Mouse (Mus musculus): ENCODE measurements around the gene Vrk1. TPM values are rescaled to one million over a fixed set of nuclear protein-coding genes. Genes with fewer than 3 reads are reported as not detected.
A peak's percentile ranks its signal among the peaks of the same experiment; 100 is the strongest.

Vrk1 gene
- 10 to 100 TPM; 19.4 to 24.9 (median 20.6) TPM for total RNA-seq (2022)

- peak; percentile 84 to 98 for DNase-seq (ENCODE audit: low spot score in 2 of 2)
Observed at GRCm38 (mm10) chr12:106010065-106010915, at the start of gene Vrk1. Gene Vrk1 (plus strand): TSS chr12:106010228.

- DNase-seq (ENCODE audit: low spot score in 2 of 2) = peak; percentile 48 to 73
Observed at GRCm38 (mm10) chr12:105960592-105961330, 49.3 kb upstream of the Vrk1 start.

GRCm38 (mm10) chr12:105961667-105962066 is 48.4 kb upstream of the Vrk1 start:
- no peak for DNase-seq (ENCODE audit: low spot score in 2 of 2)

GRCm38 (mm10) chr12:105962103-105963011 is 47.7 kb upstream of the Vrk1 start:
- DNase-seq (ENCODE audit: low spot score in 2 of 2) = peak; percentile 72 to 83

- no peak for DNase-seq (ENCODE audit: low spot score in 2 of 2)
Observed at GRCm38 (mm10) chr12:105963012-105963572, 46.9 kb upstream of the Vrk1 start.

GRCm38 (mm10) chr12:105966887-105967637 is 43.0 kb upstream of the Vrk1 start:
- no peak for DNase-seq (ENCODE audit: low spot score in 2 of 2)

GRCm38 (mm10) chr12:105967806-105968205 is 42.2 kb upstream of the Vrk1 start:
- no peak for DNase-seq (ENCODE audit: low spot score in 2 of 2)

- DNase-seq (ENCODE audit: low spot score in 2 of 2) = no peak
Observed at GRCm38 (mm10) chr12:105971182-105971581, 38.8 kb upstream of the Vrk1 start.

GRCm38 (mm10) chr12:105972673-105973072 is 37.4 kb upstream of the Vrk1 start:
- DNase-seq (ENCODE audit: low spot score in 2 of 2) = no peak

- no peak for DNase-seq (ENCODE audit: low spot score in 2 of 2)
Observed at GRCm38 (mm10) chr12:105973691-105974090, 36.3 kb upstream of the Vrk1 start.

GRCm38 (mm10) chr12:105974107-105974506 is 35.9 kb upstream of the Vrk1 start:
- DNase-seq (ENCODE audit: low spot score in 2 of 2) = no peak

- no peak for DNase-seq (ENCODE audit: low spot score in 2 of 2)
Observed at GRCm38 (mm10) chr12:105981121-105981973, 28.7 kb upstream of the Vrk1 start.

- no peak for DNase-seq (ENCODE audit: low spot score in 2 of 2)
Observed at GRCm38 (mm10) chr12:105981974-105982305, 28.1 kb upstream of the Vrk1 start.

GRCm38 (mm10) chr12:105982598-105982997 is 27.4 kb upstream of the Vrk1 start:
- peak in 1 of 2 experiments; percentile 76 for DNase-seq (ENCODE audit: low spot score in 2 of 2)

GRCm38 (mm10) chr12:105983499-105983898 is 26.5 kb upstream of the Vrk1 start:
- DNase-seq (ENCODE audit: low spot score in 2 of 2) = no peak

- DNase-seq (ENCODE audit: low spot score in 2 of 2) = no peak
Observed at GRCm38 (mm10) chr12:105988434-105988833, 21.6 kb upstream of the Vrk1 start.

GRCm38 (mm10) chr12:105992756-105993155 is 17.3 kb upstream of the Vrk1 start:
- DNase-seq (ENCODE audit: low spot score in 2 of 2) = no peak

GRCm38 (mm10) chr12:105993356-105993755 is 16.7 kb upstream of the Vrk1 start:
- DNase-seq (ENCODE audit: low spot score in 2 of 2) = no peak

- no peak for DNase-seq (ENCODE audit: low spot score in 2 of 2)
Observed at GRCm38 (mm10) chr12:105995940-105996339, 14.1 kb upstream of the Vrk1 start.

Measured in left cerebral cortex, adult 8-10 months (tissue).